ENCODE assay signal across 8 mouse cellular contexts in the genomic region with DNA sequence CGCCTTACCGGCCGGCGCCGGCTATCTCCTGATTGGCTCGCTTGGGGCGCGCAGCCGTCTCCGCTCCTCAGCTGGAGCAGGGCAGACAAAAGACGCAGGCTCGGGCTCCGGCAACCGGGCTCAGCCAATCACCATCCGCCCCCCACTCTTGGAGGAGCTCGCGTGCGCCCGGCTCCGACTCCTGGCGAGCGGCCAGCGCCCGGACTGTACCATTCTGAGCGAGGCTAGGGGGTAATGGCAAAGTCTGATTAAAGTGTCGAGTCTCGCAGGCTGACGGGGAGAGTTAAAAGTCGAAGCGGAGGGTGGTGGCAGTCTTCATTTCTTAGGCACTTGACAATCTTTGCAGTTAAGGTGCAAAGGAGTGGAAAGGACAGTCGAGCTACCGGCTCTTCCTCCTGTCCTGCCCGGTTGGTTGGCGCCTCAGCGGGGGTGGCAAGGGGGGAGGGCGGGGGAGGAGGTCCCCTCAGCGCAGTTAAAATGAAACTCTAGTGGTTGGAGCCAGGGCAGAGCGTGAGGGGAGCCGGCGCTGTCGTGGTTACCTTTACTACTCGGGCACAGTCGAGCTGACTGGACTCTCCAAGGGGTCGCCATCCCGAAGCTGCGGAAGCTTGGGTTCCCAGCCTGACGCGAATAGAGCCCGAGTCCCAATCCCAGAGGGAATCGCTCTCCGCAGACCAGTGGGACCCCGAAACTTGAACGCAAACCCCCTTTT. TPM values are rescaled to one million over a fixed set of nuclear protein-coding genes. Genes with fewer than 3 reads are reported as not detected.
DNase-seq lines count a peak whose midpoint lies in the region; ATAC-seq and TF ChIP-seq lines count a peak whose summit lies in the region.

A gene (plus strand): TSS at position 479 of the 712 bp plus-strand sequence.

- H3K4me3 ChIP-seq in C2C12 (ENCODE audit: insufficient read depth, poor library complexity, severe bottlenecking) (peak within 1 kb of the TSS; percentile 66), myocyte (peak within 1 kb of the TSS; percentile 91)
- H3K4me3 ChIP-seq in erythroblast, embryonic 14.5 days (replicated peaks): peak within 1 kb of the TSS; percentile 94
- peak within 1 kb of the TSS; percentile 76 for H3K4me3 ChIP-seq in heart, embryonic 11.5 days (ENCODE audit: low read depth, low read length)
- H3K4me3 ChIP-seq in kidney, embryonic 16.5 days (ENCODE audit: low read length): peak within 1 kb of the TSS; percentile 87
- peak within 1 kb of the TSS; percentile 93 for H3K4me3 ChIP-seq in liver, adult 2 months (ENCODE audit: insufficient read depth, low read depth, low read length)

- H3K4me2 ChIP-seq in heart, embryonic 11.5 days: peak within 1 kb of the TSS; percentile 83
- H3K4me2 ChIP-seq in kidney, embryonic 16.5 days (replicated peaks; ENCODE audit: low read depth, low read length): peak within 1 kb of the TSS; percentile 78
- peak within 1 kb of the TSS; percentile 67 for H3K4me2 ChIP-seq in myocyte (ENCODE audit: low read depth)

- H3K9ac ChIP-seq in heart, embryonic 11.5 days (ENCODE audit: low read depth, low read length): peak within 1 kb of the TSS; percentile 98
- peak within 1 kb of the TSS; percentile 91 for H3K9ac ChIP-seq in kidney, embryonic 16.5 days (replicated peaks; ENCODE audit: low read length)
- H3K9ac ChIP-seq in liver, adult 2 months (ENCODE audit: low read depth, low read length): peak within 1 kb of the TSS; percentile 88

- TF ChIP-seq CTCF in C2C12 (IDR thresholded peaks at IDR 0.05; ENCODE audit: control insufficient read depth, insufficient read depth, insufficient read length): no peak
- TF ChIP-seq CTCF in brain, embryonic 14.5 days (IDR thresholded peaks at IDR 0.05; ENCODE audit: borderline replicate concordance, extremely low read depth, insufficient read depth, insufficient read length): no peak
- no peak for TF ChIP-seq CTCF in liver, adult 2 months (IDR thresholded peaks at IDR 0.05; ENCODE audit: low read depth, low read length)

- peak within 1 kb of the TSS; percentile 98 for H3K27ac ChIP-seq in heart, embryonic 11.5 days (ENCODE audit: low read depth, low read length)
- H3K27ac ChIP-seq in kidney, embryonic 16.5 days (ENCODE audit: low read length): peak within 1 kb of the TSS; percentile 99
- H3K27ac ChIP-seq in liver, adult 2 months (replicated peaks; ENCODE audit: insufficient read depth, low read depth, low read length): peak within 1 kb of the TSS; percentile 94

- H3K27me3 ChIP-seq in C2C12 (ENCODE audit: control insufficient read depth, insufficient read depth, insufficient read length) (no peaks in the 10 kb centered on the region), myocyte (ENCODE audit: control insufficient read depth, insufficient read depth, insufficient read length) (no peaks in the 10 kb centered on the region)
- peaks cover 45% of the 10 kb centered on the region for H3K27me3 ChIP-seq in erythroblast, embryonic 14.5 days (ENCODE audit: control insufficient read depth)
- no peaks in the 10 kb centered on the region for H3K27me3 ChIP-seq in heart, embryonic 11.5 days (ENCODE audit: control insufficient read depth, insufficient read depth, low read length)
- no peaks in the 10 kb centered on the region for H3K27me3 ChIP-seq in kidney, embryonic 16.5 days (ENCODE audit: insufficient read depth, low read length)
- H3K27me3 ChIP-seq in liver, adult 2 months (ENCODE audit: control insufficient read depth, insufficient read depth, low read length): no peaks in the 10 kb centered on the region
- H3K27me3 ChIP-seq in splenic B cell, adult 2 months (ENCODE audit: control insufficient read depth, insufficient read depth, low read length, poor library complexity, severe bottlenecking): no peaks in the 10 kb centered on the region; the same call in 1 of the 2 replicates

- no peaks in the 10 kb centered on the region for H3K36me3 ChIP-seq in C2C12 (ENCODE audit: control insufficient read depth, insufficient read depth)
- no peaks in the 10 kb centered on the region for H3K36me3 ChIP-seq in erythroblast, embryonic 14.5 days (ENCODE audit: control insufficient read depth)
- H3K36me3 ChIP-seq in heart, embryonic 11.5 days (ENCODE audit: control insufficient read depth, insufficient read depth, low read length): no peaks in the 10 kb centered on the region
- no peaks in the 10 kb centered on the region for H3K36me3 ChIP-seq in kidney, embryonic 16.5 days (ENCODE audit: insufficient read depth, low read length)
- no peaks in the 10 kb centered on the region for H3K36me3 ChIP-seq in liver, adult 2 months (ENCODE audit: control insufficient read depth, insufficient read depth, low read length)
- no peaks in the 10 kb centered on the region for H3K36me3 ChIP-seq in myocyte (ENCODE audit: control insufficient read depth, insufficient read depth)
- H3K36me3 ChIP-seq in splenic B cell, adult 2 months (ENCODE audit: control insufficient read depth, insufficient read depth, low read length, poor library complexity, severe bottlenecking): no peaks in the 10 kb centered on the region

- peak within 1 kb of the TSS; percentile 85 for H3ac ChIP-seq in C2C12 (ENCODE audit: control insufficient read depth, insufficient read length, low read depth)
- H3ac ChIP-seq in myocyte (ENCODE audit: control insufficient read depth, insufficient read length): peak within 1 kb of the TSS; percentile 53

- H3K4me1 ChIP-seq in erythroblast, embryonic 14.5 days (ENCODE audit: control insufficient read depth): peaks cover 22% of the 10 kb centered on the region
- H3K4me1 ChIP-seq in heart, embryonic 11.5 days (ENCODE audit: control insufficient read depth, insufficient read depth, low read length): peaks cover 3% of the 10 kb centered on the region; the same call in 1 of the 2 replicates
- peaks cover 10% of the 10 kb centered on the region; the same call in 1 of the 2 replicates for H3K4me1 ChIP-seq in kidney, embryonic 16.5 days (ENCODE audit: insufficient read depth, low read length)
- H3K4me1 ChIP-seq in liver, adult 2 months (ENCODE audit: control insufficient read depth, insufficient read depth, low read length): peaks cover 2% of the 10 kb centered on the region; the same call in 1 of the 2 replicates

- DNase-seq in brain, embryonic 14.5 days (ENCODE audit: low read depth): peak; percentile 100
- DNase-seq in liver, adult 2 months (ENCODE audit: extremely low read depth, low read depth, low spot score): peak; percentile 87
- peak; percentile 98 for DNase-seq in splenic B cell, adult 2 months (ENCODE audit: low read depth, low spot score)

- peak; percentile 99 for TF ChIP-seq POLR2A in brain, embryonic 14.5 days (IDR thresholded peaks at IDR 0.05; ENCODE audit: borderline replicate concordance, extremely low read depth, insufficient read depth, insufficient read length, poor library complexity, severe bottlenecking)
- peak; percentile 96 for TF ChIP-seq POLR2A in liver, adult 2 months (IDR thresholded peaks at IDR 0.05; ENCODE audit: extremely low read depth, insufficient read depth, low read length)
- TF ChIP-seq POLR2A in myocyte (IDR thresholded peaks at IDR 0.05; ENCODE audit: insufficient read length, low read depth): peak; percentile 100

- whole genome bisulfite sequencing in heart, embryonic 11.5 days (ENCODE audit: insufficient replicate concordance): under 1% methylated on average over 49 of the region's 53 CpGs
- WGBS in kidney, embryonic 16.5 days: 0% methylated on average over 51 of the region's 53 CpGs
- WGBS in liver, adult 2 months: under 1% methylated on average over 52 of the region's 53 CpGs

- H3K79me2 ChIP-seq in C2C12 (ENCODE audit: control insufficient read depth, insufficient read depth) (peaks cover 42% of the 10 kb centered on the region), myocyte (ENCODE audit: control insufficient read depth, insufficient read depth) (peaks cover 17% of the 10 kb centered on the region)
- H3K79me2 ChIP-seq in liver, adult 2 months (ENCODE audit: control insufficient read depth, insufficient read depth, low read length): no peaks in the 10 kb centered on the region

- peak; percentile 100 for ATAC-seq in heart, embryonic 11.5 days (replicated peaks; ENCODE audit: insufficient number of reproducible peaks, low FRiP score, low TSS enrichment)
- peak; percentile 99 for ATAC-seq in kidney, embryonic 16.5 days (ENCODE audit: low FRiP score, low TSS enrichment)

- H3K79me3 ChIP-seq in C2C12 (ENCODE audit: low read depth): peaks cover 4% of the 10 kb centered on the region

- no peaks in the 10 kb centered on the region for H3K9me3 ChIP-seq in erythroblast, embryonic 14.5 days (ENCODE audit: control insufficient read depth, low read length)
- no peaks in the 10 kb centered on the region for H3K9me3 ChIP-seq in heart, embryonic 11.5 days (replicated peaks; ENCODE audit: control insufficient read depth, low read length)
- no peaks in the 10 kb centered on the region for H3K9me3 ChIP-seq in kidney, embryonic 16.5 days (ENCODE audit: low read length)

TF ChIP-seq in C2C12, 6 proteins besides CTCF, POLR2A, EP300 and RAD21:
- TF ChIP-seq MYOG (IDR thresholded peaks at IDR 0.05; ENCODE audit: control insufficient read depth, extremely low read depth, insufficient read length) (no peak), MYOD1 (IDR thresholded peaks at IDR 0.05; ENCODE audit: control insufficient read depth, insufficient read length, low read depth) (no peak), MAX (IDR thresholded peaks at IDR 0.05) (no peak), FOSL1 (IDR thresholded peaks at IDR 0.05; ENCODE audit: insufficient read depth, low read length, poor library complexity, severe bottlenecking) (no peak), USF1 (IDR thresholded peaks at IDR 0.05; ENCODE audit: low read depth) (no peak), CEBPB (IDR thresholded peaks at IDR 0.05; ENCODE audit: low read depth) (no peak)

TF ChIP-seq in myocyte, 11 proteins besides CTCF, POLR2A, EP300 and RAD21 (continues in another document):
- TF ChIP-seq E2F4 (IDR thresholded peaks at IDR 0.05; ENCODE audit: insufficient read depth) (no peak), SRF (IDR thresholded peaks at IDR 0.05; ENCODE audit: control insufficient read depth, insufficient read length, low read depth) (no peak), MYOD1 (IDR thresholded peaks at IDR 0.05; ENCODE audit: control insufficient read depth in 1 of 3, insufficient read length in 2 of 3, low read depth in 2 of 3) (no peak), CEBPB (IDR thresholded peaks at IDR 0.05; ENCODE audit: insufficient read depth, poor library complexity, severe bottlenecking) (no peak), MYOG (IDR thresholded peaks at IDR 0.05; ENCODE audit: control insufficient read depth in 1 of 3, insufficient read depth in 1 of 3, insufficient read length in 2 of 3, low read depth in 2 of 3) (no peak), POLR2AphosphoS2 (IDR thresholded peaks at IDR 0.05; ENCODE audit: insufficient read length, low read depth) (peak; percentile 99)

RNA-seq across cellular contexts. Expression of the gene that starts here (rescaled TPM):
- 6.0 TPM for polyA plus RNA-seq in C2C12 (2012; fragmentation: generic; extraction: Trizol)
- 117 and 122 TPM in 2 replicates for polyA plus RNA-seq in brain, embryonic 14.5 days (2012; rRNA removed)
- polyA plus RNA-seq in erythroblast, embryonic 14.5 days (2012): 0.01 and 0.05 TPM in 2 replicates
- 21.5 and 22.4 TPM in 2 replicates for polyA plus RNA-seq in heart, embryonic 11.5 days (2014; fragmentation: Nextera tagmentation; extraction: Ambion mirVana)
- 21.9 and 22.2 TPM in 2 replicates for polyA plus RNA-seq in kidney, embryonic 16.5 days (2015; fragmentation: Nextera tagmentation; extraction: Ambion mirVana)
- 1.0 and 1.4 TPM in 2 replicates for total RNA-seq in liver, adult 2 months (2014; rRNA removed)
- 1.3 and 1.7 TPM in 2 replicates for polyA plus RNA-seq in liver, adult 2 months (2012; rRNA removed)
- 5.7 TPM for polyA plus RNA-seq in myocyte (2012; fragmentation: generic; extraction: Trizol)

Comparison
In these comparisons a context has a peak if more than half of its experiments do, and no peak if none do; other contexts are left out.
1. Peak in every context shown above with its lines: DNase-seq, ATAC-seq, H3K4me3 ChIP-seq and H3K27ac ChIP-seq.